Mouse (Mus musculus) central nervous system, embryonic 14 days (tissue): Measurements from ENCODE around the gene Ctsa. TPM values are rescaled to one million over a fixed set of nuclear protein-coding genes. Genes with fewer than 3 reads are reported as not detected.

Source experiments
- polyA plus RNA-seq: library from polyadenylated mRNA; depleted of rRNA; stranded (reverse); fragments of >200 nt; gene quantifications from 2 replicates; pipeline ENCODE4 v1.2.3, GENCODE M21; 2012; rRNA removed

Ctsa gene
- polyA plus RNA-seq = 126 and 143 TPM in 2 replicates

DNA sequence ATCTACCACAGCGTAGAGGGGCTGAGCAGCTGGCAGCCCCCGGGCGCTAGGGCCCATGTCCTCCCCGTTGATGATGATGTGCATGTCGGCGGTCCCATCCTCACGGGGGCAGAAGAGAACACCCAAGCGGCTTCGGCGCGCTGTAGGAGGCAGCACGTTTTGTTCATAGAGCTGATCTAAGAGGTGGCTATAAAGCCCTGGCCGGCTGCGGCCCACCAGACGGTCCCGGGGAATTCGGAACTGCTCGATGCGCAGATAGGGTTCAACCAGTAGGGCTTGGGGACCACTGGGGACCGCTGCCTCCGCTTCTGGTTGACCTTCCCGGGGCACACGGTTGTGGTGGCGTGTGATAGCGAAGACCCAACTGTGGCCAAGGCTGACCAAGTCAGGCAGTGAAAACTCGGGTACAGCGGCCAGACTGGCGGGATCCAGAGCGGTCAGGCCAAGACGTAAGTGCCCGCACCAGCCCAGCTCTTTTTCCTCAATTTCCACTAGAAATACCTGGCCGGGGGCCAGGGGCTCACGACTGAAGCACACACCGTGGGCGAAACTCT lies at the start of gene Ctsa:
TSS of gene Ctsa (plus strand) at position 126 of the 554 bp plus-strand sequence.

DNA sequence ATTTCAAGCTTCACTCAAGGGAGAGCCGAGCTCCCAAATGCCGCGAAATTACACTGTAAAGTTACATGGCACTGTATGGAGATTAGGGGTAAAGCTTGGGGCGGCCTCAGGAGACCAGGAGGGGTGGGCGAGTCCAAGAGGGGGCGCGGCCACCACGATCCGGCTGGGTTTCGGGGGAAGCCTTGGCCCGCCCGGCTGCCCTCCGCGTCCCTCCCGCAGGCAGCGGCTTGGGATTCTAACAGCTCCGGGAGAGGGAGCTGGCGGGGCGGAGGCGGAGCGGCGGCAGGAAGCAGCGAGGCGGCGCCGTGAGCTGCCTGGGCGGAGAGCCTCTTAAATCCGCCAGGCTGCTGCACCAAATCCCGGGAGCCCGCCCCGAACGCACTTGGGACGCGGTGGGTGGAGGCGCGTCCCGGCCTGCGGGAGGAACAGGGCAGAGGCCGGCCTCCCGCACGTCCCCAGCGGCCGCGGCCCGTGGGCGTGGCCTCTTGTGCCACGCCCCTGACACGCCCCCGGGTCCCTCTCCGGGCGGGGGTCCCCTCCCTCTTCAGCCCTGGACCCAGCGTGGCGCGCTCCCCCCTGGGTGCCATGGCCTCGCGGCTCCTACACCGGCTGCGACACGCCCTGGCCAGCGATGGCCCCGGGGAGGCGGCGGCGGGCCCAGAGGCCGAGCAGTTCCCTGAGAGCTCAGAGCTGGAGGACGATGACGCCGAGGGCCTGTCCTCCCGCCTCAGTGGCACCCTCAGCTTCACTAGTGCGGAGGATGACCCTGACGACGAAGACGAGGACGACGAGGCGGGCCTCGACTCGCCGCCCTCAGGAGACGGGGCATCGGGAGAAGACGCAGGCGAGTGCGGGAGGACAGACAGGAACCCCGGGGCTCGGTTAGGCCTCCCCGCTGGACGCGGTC lies 46.9 kb upstream of the Ctsa start, which contains the start of gene Snx21:
TSS of gene Snx21 (plus strand) at position 343 of the 907 bp plus-strand sequence.

DNA sequence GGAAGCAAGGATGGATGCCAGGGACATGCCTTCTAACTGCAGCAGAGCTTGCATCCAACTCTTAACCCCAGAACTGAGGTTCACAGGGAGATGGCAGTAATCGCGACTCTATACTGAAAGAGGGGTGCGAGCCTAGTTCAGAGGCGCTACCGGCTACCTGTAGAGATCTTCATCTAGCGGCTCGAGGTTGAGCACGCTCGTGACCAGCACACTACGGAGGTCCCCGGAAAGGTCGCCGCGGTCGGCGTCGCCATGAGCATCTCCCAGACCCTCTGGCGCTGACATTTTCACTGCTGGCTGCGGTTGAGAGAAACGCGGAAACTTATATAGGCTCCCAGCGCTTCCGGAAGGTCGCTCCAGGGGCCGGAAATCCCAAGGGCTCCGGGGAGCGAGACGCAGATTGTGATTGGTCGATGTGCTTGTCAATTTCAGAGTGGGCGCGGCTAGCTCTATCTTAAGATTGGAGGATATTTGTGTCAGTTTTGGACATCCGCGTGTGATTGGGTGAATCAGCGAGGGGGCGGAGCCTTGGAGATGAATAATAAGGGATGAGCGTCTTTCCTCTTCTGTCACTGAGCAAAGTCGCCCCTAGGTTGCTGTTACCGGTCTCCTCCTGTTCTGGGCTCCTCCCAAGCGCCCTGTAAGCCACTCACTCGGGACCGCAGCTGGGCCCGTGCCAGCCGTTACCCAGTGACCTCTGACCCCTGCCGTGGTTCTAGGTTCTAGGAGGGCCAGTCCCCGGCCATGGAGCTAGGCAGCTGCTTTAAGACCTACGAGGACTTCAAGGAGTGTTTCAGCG lies 27.9 kb upstream of the Ctsa start, which contains the start of the genes Acot8 and Zswim3:
TSS of gene Acot8 (minus strand) at position 350 of the 799 bp plus-strand sequence.
TSS of gene Zswim3 (plus strand) at position 566 of the 799 bp plus-strand sequence.

DNA sequence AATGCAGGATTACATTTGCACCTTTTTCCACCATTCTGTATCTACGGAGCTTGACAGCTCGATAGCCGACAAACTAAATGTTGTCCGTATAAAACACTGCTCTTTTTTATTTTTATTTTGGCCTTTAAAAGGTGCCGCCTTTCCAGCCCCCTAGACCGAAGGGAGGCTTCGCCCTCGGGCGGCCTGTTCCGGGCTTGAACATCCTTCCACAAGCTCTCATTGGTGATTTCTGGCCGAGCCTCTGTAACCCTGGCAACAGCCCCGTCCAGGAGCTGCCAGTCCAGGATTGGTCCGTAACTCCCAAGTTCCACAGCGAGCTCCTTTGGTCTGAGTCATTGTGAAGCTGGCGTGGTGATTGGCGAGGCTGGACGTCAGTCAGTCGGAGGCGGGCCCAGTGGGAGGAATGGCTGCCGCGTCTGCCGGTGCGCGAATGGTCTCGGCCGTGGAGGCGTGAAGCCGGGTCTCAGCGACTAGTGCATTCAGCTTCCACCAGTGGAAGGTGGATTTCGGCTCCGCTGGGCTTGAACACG lies 10.0 kb upstream of the Ctsa start, which contains the start of gene Zswim1:
TSS of gene Zswim1 (plus strand) at position 51 of the 530 bp plus-strand sequence.

DNA sequence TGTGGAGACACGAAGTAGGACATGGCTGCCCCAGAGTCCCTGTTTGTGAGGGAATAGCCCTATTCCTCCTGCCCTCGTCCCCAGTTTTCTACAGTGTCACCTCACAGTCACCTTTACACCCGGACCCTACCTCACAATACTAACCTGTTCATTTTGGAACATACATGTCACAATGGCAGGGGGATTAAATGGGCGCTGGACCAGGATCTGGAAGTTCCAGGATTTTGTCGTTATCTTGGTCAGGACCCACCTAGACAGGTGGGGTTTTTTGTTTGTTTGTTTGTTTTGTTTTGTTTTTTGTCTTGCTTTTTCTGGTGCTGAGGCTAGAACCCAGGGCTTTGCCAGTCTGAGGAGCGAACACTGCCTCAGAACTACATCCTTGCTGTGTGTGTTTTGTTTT lies 4.2 kb upstream of the Ctsa start, which contains the start of gene Spata25:
TSS of gene Spata25 (minus strand) at position 101 of the 400 bp plus-strand sequence.

DNA sequence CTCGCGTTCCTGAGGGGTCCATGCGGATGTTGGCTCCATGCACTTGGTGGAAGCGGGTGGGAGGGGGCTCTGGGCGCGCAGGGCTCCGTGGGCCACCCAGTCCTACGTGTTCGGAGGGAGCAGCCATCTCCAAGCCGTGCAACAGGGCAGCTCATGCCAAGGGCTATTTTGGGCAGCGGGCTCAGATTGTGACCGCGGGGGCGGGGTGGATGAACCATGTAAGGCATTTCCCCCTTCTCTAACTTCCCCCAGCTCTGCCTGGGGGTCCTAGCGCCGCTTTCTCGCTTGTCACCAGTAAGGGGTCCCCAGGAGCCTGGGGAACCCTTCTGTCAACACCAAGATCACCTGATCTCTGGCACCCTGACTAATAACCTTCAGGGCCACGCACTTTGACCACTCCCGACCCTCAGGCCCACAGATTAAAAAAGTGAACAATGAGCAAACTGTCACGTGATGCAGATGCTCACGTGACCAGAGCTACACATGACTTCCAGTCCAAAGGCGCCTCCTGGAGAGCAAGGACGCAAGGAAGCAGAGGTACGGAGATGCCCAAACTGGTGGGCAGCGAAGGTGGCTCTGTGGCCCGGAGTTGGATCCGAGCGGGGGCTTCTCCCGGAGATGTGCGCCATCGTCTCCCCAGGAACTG lies 764 bp downstream of the Ctsa start, which contains the start of gene Neurl2:
TSS of gene Neurl2 (minus strand) at position 143 of the 646 bp plus-strand sequence.

DNA sequence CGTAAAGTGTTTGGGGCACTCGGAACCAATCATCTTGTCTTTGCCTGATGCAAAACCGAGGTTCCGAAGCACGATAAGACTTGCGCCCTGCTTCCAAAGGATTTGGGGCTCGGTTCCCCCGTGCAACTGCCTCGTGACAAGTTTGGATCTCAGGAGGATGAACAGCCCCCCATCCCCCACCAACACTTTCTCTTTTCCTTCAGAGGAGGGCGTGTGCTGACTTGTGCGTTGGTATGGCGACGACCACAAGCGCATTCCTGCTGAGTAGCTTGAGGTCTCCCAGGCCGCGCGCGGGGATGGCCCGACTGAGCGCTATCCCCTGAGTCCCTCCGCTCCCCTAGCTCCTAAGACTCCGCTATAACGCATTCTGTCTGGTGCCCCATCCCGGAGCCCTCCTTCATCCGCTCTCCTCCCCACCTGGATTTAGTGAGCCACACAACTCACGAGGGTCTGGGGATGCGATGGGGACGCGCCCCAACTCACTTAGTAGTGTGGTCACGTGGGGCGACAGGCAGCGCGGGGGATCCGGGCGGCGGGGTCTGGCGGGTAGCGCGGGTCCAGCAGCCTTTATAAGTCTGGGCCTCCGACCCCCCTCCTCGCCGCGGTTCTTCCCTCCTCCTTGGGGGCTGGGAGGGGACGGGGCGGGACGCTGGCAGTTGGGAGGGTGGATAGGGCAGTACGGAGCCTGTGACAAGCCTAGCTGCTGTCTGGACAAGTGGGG lies 24.6 kb downstream of the Ctsa start, which contains the start of gene Pltp:
TSS of gene Pltp (minus strand) at position 611 of the 721 bp plus-strand sequence.

DNA sequence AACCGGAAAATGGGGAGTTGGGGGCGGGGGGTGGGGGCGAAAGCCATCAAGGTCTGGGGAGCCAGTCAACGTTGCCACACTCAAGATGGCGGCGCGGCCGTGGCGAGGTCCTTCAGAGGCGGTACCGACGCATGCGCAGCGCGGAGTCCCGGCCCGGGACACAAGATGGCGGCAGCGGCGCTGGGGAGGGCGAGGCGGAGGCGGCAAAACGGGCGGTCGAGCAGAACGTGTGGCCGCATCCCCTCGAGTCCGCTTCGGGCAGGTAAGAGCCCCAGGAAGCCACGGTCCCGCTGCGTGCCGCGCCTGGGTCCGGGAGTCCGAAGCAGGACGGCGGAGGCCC lies 46.5 kb downstream of the Ctsa start, which contains the start of gene Pcif1:
TSS of gene Pcif1 (plus strand) at position 77 of the 340 bp plus-strand sequence.

Other genes with a start within 250 kb of the Ctsa start
- gene Wfdc6a, start 247.4 kb upstream of the Ctsa start, polyA plus RNA-seq = not detected in 2 replicates
- gene Eppin, start 239.3 kb upstream of the Ctsa start, polyA plus RNA-seq = not detected in 2 replicates
- not detected in 2 replicates for gene Wfdc6b, start 219.4 kb upstream of the Ctsa start, polyA plus RNA-seq
- gene Wfdc8, start 219.2 kb upstream of the Ctsa start, polyA plus RNA-seq = 0.04 TPM in 1 of 2 replicates, not detected in the other
- gene Wfdc16, start 194.1 kb upstream of the Ctsa start, polyA plus RNA-seq = not detected in 2 replicates
- gene Wfdc10, start 176.8 kb upstream of the Ctsa start, polyA plus RNA-seq = not detected in 2 replicates
- gene Wfdc9, start 176.3 kb upstream of the Ctsa start, polyA plus RNA-seq = not detected in 2 replicates
- gene Wfdc11, start 158.8 kb upstream of the Ctsa start, polyA plus RNA-seq = not detected in 2 replicates
- not detected in 2 replicates for gene Wfdc13, start 147.8 kb upstream of the Ctsa start, polyA plus RNA-seq
- gene Spint4, start 134.4 kb upstream of the Ctsa start, polyA plus RNA-seq = not detected in 2 replicates
- gene Spint5, start 117.6 kb upstream of the Ctsa start, polyA plus RNA-seq = not detected in 2 replicates
- 1.0 and 1.1 TPM in 2 replicates for gene Wfdc3, start 86.9 kb upstream of the Ctsa start, polyA plus RNA-seq
- gene Dnttip1, start 86.9 kb upstream of the Ctsa start, polyA plus RNA-seq = 60.1 and 64.9 TPM in 2 replicates
- 143 and 191 TPM in 2 replicates for gene Ube2c, start 63.0 kb upstream of the Ctsa start, polyA plus RNA-seq
- 0.54 and 60.3 TPM in 2 replicates for gene Tnnc2, start 52.9 kb upstream of the Ctsa start, polyA plus RNA-seq
- 20.5 and 22.1 TPM in 2 replicates for gene Snx21, start 47.0 kb upstream of the Ctsa start, polyA plus RNA-seq
- gene Acot8, start 28.0 kb upstream of the Ctsa start, polyA plus RNA-seq = 30.2 and 33.6 TPM in 2 replicates
- gene Zswim3, start 27.8 kb upstream of the Ctsa start, polyA plus RNA-seq = 8.6 and 9.6 TPM in 2 replicates
- gene Zswim1, start 10.2 kb upstream of the Ctsa start, polyA plus RNA-seq = 11.8 and 12.3 TPM in 2 replicates
- gene Spata25, start 4.3 kb upstream of the Ctsa start, polyA plus RNA-seq = 0.31 and 0.49 TPM in 2 replicates
- 4.2 and 5.6 TPM in 2 replicates for gene Neurl2, start 583 bp downstream of the Ctsa start, polyA plus RNA-seq
- 62.6 and 75.4 TPM in 2 replicates for gene Pltp, start 24.8 kb downstream of the Ctsa start, polyA plus RNA-seq
- 49.4 and 52.0 TPM in 2 replicates for gene Pcif1, start 46.4 kb downstream of the Ctsa start, polyA plus RNA-seq
- 38.2 and 41.2 TPM in 2 replicates for gene Zfp335, start 78.9 kb downstream of the Ctsa start, polyA plus RNA-seq
- gene Mmp9, start 107.9 kb downstream of the Ctsa start, polyA plus RNA-seq = 17.1 and 19.8 TPM in 2 replicates
- 68.2 and 75.9 TPM in 2 replicates for gene Slc12a5, start 127.9 kb downstream of the Ctsa start, polyA plus RNA-seq
- 113 and 127 TPM in 2 replicates for gene Ncoa5, start 202.0 kb downstream of the Ctsa start, polyA plus RNA-seq
- 9.4 and 9.7 TPM in 2 replicates for gene Cd40, start 222.8 kb downstream of the Ctsa start, polyA plus RNA-seq